Mouse (Mus musculus) kidney, adult 2 months (tissue): ENCODE measurements around the gene Scfd2.

Experiments
- CTCF ChIP-seq: fragments of 200-500 bp; conservative IDR thresholded peaks from 2 replicates; pipeline ENCODE4 v1.5.1; 2011; ENCODE audit warnings: low read depth, mild to moderate bottlenecking, control low read depth, low read length, moderate library complexity, mixed read lengths; ENCODE audit not compliant: insufficient read depth, insufficient read length
- POLR2A ChIP-seq: fragments of 200-500 bp; IDR thresholded peaks from one replicate; pipeline ENCODE4 v1.6.1; 2011; ENCODE audit warnings: low read depth, low read length, control low read depth

DNA sequence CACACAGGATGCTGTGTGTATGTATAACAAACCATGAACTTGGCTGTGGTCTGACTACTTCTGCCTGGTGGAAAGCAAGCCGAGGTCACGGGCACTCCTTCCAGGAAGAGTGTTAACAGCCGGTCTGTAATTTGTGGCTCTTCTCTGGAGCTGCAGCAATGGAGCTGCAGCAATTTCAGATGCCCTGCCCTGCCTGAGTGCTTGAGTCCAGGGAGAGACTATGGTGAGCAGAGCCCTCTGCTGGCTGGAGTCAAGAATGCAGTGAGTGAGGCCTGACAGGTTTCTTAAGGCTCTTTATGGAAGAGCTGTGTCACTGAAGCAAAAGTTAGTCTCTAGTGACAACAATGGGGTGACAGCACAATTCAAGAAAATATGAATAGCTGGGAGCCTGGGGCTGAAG is 253.8 kb downstream of the Scfd2 start:
- TF ChIP-seq CTCF (peak; percentile 97), POLR2A (no peak)
